Mouse (Mus musculus): ENCODE measurements around the gene Fancg. TPM values are rescaled to one million over a fixed set of nuclear protein-coding genes. Genes with fewer than 3 reads are reported as not detected.

The Fancg gene
- polyA plus RNA-seq, 1 experiment from 2014 or later, result 22.0 TPM

DNA sequence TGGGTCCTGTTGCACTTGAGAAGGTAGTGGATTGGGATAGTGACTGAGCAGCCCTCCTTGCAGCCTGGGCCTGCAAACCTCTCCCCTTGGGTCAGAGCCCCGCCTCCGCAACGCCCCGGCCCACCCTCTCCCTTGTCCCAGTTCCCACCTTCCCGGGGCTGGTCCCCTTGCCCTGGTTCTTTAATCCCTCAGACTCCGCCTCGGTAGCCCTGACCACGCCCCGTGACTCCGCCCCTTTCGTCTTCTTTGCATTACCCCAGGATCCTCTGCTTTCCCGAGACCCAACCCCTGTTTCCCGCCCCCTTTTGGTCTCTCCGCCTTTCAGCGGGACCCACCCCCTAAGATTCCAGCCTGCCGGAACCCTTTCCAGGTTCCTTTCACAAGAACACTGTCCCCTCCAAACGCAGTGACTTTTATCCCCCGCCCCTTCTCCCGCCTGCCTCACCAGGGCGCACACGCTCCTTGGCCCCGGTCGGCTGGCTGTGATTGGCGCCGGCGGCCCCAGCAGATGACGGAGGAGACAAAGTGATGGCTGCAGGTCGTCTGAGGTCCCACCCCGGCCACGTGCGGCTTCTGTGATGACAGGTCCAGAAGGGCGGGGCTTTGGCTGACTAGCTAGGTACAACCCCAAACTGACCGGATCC, 35.5 kb upstream of the Fancg start, which contains the start of gene Fam214b:
Gene Fam214b, minus strand, starts transcription at position 562 of the 644 bp plus-strand sequence.
- peak within 1 kb of the TSS; percentile 49 for H3K4me3 ChIP-seq (ENCODE audit: low read depth, low read length)
- peak within 1 kb of the TSS; percentile 87 for H3K27ac ChIP-seq (ENCODE audit: low read depth, low read length)
- H3K9me3 ChIP-seq (ENCODE audit: control insufficient read depth, low read length), result no peaks in the 10 kb centered on the region
- H3K4me2 ChIP-seq (replicated peaks; ENCODE audit: low read depth, low read length), result peak within 1 kb of the TSS; percentile 45
- 0 out of 2 replicates have a peak, but pooled peaks cover 2% of the 10 kb centered on the region for H3K4me1 ChIP-seq (replicated peaks; ENCODE audit: control insufficient read depth, insufficient read depth, low read length)
- H3K27me3 ChIP-seq (ENCODE audit: control insufficient read depth, insufficient read depth, low read length), result no peaks in the 10 kb centered on the region
- peak; percentile 87 for ATAC-seq (ENCODE audit: low FRiP score)
- under 1% methylated on average over 33 of the region's 33 CpGs for WGBS
- H3K36me3 ChIP-seq (ENCODE audit: control insufficient read depth, insufficient read depth, low read length), result no peaks in the 10 kb centered on the region
- peak; percentile 99 for DNase-seq (ENCODE audit: low spot score)
- H3K9ac ChIP-seq (ENCODE audit: low read depth, low read length), result peak within 1 kb of the TSS; percentile 49

DNA sequence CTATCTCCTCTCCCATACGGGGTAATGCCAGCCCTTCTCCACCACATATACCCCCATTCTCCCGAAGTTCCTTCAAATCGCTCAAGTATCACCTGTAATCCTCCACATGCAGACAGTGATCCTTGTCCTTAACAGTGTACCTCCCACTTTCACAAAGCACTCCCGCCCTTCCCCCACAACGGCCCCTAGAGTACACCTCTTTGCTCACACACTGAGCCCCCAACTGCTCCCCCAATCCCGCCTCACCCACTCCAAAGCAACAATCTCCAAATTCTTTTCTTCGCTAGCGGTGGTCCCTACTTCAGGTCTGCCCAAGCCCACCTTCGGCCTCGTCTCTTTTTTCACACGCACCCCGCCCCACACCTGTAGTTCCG, 35.0 kb upstream of the Fancg start:
- Histone ChIP-seq H3K27me3 (ENCODE audit: control insufficient read depth, insufficient read depth, low read length) (no peaks in the 10 kb centered on the region), H3K4me2 (replicated peaks; ENCODE audit: low read depth, low read length) (peak overlapping the region; percentile 45), H3K36me3 (ENCODE audit: control insufficient read depth, insufficient read depth, low read length) (no peaks in the 10 kb centered on the region), H3K4me3 (ENCODE audit: low read depth, low read length) (peak overlapping the region; percentile 49), H3K4me1 (replicated peaks; ENCODE audit: control insufficient read depth, insufficient read depth, low read length) (0 out of 2 replicates have a peak, but pooled peaks cover 2% of the 10 kb centered on the region), H3K9me3 (ENCODE audit: control insufficient read depth, low read length) (no peaks in the 10 kb centered on the region), H3K9ac (ENCODE audit: low read depth, low read length) (peak overlapping the region; percentile 49), H3K27ac (ENCODE audit: low read depth, low read length) (peak overlapping the region; percentile 87)
- ATAC-seq (ENCODE audit: low FRiP score), result peak; percentile 17; the same call in 1 of the 2 replicates
- 4% methylated on average over 13 of the region's 13 CpGs for WGBS
- no peak for DNase-seq (ENCODE audit: low spot score)

DNA sequence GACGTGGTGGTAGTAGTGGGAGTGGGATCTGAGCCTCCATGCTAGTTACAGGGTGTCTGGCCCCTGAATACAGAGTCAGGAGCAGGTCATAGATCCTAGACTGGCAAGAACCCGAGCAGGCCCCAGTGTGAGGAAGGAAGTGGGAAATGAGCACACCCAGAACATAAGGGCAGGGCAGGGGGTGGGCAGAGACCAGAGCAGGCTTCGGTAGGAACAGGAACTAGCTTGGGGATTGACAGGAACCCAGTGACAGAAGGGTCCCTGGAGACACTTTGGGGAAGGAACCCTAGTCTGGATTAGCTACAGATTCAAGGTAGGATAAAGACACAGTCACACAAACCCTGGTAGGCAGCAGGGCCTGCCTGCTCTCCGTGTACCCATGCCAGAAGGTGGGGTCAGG, 34.4 kb upstream of the Fancg start:
- peak overlapping the region; percentile 87 for H3K27ac ChIP-seq (ENCODE audit: low read depth, low read length)
- WGBS, result 12% methylated on average over 4 of the region's 4 CpGs
- peak overlapping the region; percentile 49 for H3K9ac ChIP-seq (ENCODE audit: low read depth, low read length)
- 0 out of 2 replicates have a peak, but pooled peaks cover 2% of the 10 kb centered on the region for H3K4me1 ChIP-seq (replicated peaks; ENCODE audit: control insufficient read depth, insufficient read depth, low read length)
- peak overlapping the region; percentile 49 for H3K4me3 ChIP-seq (ENCODE audit: low read depth, low read length)
- peak; percentile 41 for DNase-seq (ENCODE audit: low spot score)
- no peaks in the 10 kb centered on the region for H3K36me3 ChIP-seq (ENCODE audit: control insufficient read depth, insufficient read depth, low read length)
- no peak for ATAC-seq (ENCODE audit: low FRiP score)
- H3K4me2 ChIP-seq (replicated peaks; ENCODE audit: low read depth, low read length), result peak overlapping the region; percentile 45
- no peaks in the 10 kb centered on the region for H3K9me3 ChIP-seq (ENCODE audit: control insufficient read depth, low read length)
- no peaks in the 10 kb centered on the region for H3K27me3 ChIP-seq (ENCODE audit: control insufficient read depth, insufficient read depth, low read length)

DNA sequence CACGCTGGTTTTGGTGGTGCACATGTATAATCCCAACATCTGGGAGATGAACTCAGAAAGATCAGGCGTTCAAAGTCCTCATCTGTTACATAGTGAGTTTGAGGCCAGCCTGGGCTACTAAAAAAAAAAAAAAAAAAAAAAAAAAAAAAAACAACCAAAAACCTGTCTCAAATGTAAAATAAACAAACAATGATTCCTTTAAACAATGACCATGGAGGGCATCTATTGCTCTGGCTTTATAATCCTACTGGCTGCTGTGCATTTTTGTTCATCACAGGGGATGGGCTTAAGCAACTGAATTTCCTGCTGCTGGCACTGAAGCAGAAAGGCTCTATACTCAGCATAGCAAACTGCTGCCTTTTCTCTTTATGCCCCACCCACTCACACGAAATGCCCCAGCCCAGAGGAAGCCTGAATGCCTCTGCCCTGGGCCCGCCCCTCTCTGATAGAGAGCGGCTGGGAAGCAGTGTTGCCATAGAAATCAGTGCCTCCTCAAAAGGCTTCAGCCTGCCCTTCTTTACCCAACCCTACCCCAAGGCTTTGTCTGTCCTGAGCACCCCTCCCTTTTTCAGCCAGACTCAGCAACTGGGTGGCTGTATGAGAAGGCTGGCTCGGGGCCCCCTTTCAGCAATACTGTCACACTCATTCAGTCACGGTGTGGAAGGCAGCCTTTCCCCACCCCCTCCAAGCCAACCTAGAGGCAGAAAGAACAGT, 33.5 kb upstream of the Fancg start:
- peaks cover 5% of the 10 kb centered on the region; the same call in 1 of the 2 replicates for H3K4me1 ChIP-seq (replicated peaks; ENCODE audit: control insufficient read depth, insufficient read depth, low read length)
- no peaks in the 10 kb centered on the region for H3K9me3 ChIP-seq (ENCODE audit: control insufficient read depth, low read length)
- H3K9ac ChIP-seq (ENCODE audit: low read depth, low read length), result peak overlapping the region; percentile 49; the same call in 1 of the 2 replicates
- H3K27ac ChIP-seq (ENCODE audit: low read depth, low read length), result peak overlapping the region; percentile 87
- H3K36me3 ChIP-seq (ENCODE audit: control insufficient read depth, insufficient read depth, low read length), result no peaks in the 10 kb centered on the region
- H3K4me2 ChIP-seq (replicated peaks; ENCODE audit: low read depth, low read length), result peak overlapping the region; percentile 45
- DNase-seq (ENCODE audit: low spot score) (peak; percentile 87), ATAC-seq (ENCODE audit: low FRiP score) (peak; percentile 77)
- WGBS, result 13% methylated on average over 7 of the region's 7 CpGs
- H3K27me3 ChIP-seq (ENCODE audit: control insufficient read depth, insufficient read depth, low read length), result no peaks in the 10 kb centered on the region
- H3K4me3 ChIP-seq (ENCODE audit: low read depth, low read length), result peak overlapping the region; percentile 49

DNA sequence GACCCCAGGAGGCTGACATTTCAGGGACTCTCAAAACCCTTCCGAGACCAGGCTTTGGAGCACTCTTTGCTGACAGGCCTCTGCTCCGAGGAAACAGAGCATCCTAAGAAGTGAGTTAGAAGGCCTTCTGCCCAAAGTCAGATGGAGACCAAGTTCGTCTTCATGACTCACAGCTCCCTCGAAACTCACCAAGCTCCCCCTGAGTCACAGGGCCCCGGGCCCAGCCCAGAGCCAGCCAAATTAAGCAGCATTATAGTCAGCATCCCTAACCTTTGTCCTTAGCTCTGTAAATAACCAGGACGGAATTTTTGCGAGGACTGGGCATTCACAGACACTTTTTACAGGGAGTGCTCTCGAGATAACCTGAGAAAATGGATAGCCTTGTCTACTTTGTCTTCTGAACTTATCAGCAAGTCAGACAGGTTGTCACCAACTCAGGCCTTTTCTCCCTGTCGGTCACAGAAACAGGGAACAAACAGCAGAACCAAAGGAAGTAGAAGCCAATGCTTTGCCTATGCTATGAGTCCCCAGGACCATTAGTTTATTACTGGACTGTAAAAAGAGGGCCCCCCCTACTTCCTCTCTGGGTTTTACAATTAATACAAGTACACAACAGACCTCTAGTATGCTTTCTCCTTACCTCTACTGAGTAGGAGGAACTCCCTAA, 30.7 kb upstream of the Fancg start:
- H3K27me3 ChIP-seq (ENCODE audit: control insufficient read depth, insufficient read depth, low read length), result no peaks in the 10 kb centered on the region
- DNase-seq (ENCODE audit: low spot score), result no peak
- peaks cover 5% of the 10 kb centered on the region; the same call in 1 of the 2 replicates for H3K4me1 ChIP-seq (replicated peaks; ENCODE audit: control insufficient read depth, insufficient read depth, low read length)
- no peak overlapping the region for H3K9ac ChIP-seq (ENCODE audit: low read depth, low read length)
- 69% methylated on average over 9 of the region's 9 CpGs for whole genome bisulfite sequencing
- H3K4me2 ChIP-seq (replicated peaks; ENCODE audit: low read depth, low read length), result no peak overlapping the region
- H3K4me3 ChIP-seq (ENCODE audit: low read depth, low read length), result no peak overlapping the region
- 0 out of 2 replicates have a peak overlapping the region, but pooled peaks have one; percentile 37 for H3K27ac ChIP-seq (ENCODE audit: low read depth, low read length)
- ATAC-seq (ENCODE audit: low FRiP score), result no peak
- no peaks in the 10 kb centered on the region for H3K9me3 ChIP-seq (ENCODE audit: control insufficient read depth, low read length)
- H3K36me3 ChIP-seq (ENCODE audit: control insufficient read depth, insufficient read depth, low read length), result peaks cover 7% of the 10 kb centered on the region

DNA sequence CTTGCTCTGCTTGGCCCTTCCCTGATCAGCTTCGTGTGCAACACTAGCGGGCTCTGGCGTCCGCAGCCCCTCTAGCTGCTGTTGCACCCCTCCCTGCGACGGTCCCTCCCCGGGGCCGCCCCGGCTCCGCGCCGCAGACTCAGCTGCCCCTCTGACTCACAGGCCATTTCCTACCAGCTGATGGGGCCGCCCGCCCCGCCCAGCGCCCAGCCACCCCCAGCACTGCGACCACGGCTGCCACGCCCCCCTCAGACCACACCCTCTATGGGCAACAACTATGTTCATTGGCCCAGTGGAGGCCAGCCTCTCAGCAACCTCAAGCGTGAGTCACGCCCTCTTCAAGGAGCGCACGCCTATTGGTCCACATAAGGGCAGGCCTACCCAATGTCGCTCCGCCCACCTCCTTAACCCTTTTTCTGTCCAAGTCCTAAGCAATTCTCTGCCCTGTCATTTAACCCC, 29.8 kb upstream of the Fancg start:
- H3K9ac ChIP-seq (ENCODE audit: low read depth, low read length), result peak overlapping the region; percentile 55
- peaks cover 5% of the 10 kb centered on the region; the same call in 1 of the 2 replicates for H3K4me1 ChIP-seq (replicated peaks; ENCODE audit: control insufficient read depth, insufficient read depth, low read length)
- DNase-seq (ENCODE audit: low spot score) (peak; percentile 94), ATAC-seq (ENCODE audit: low FRiP score) (peak; percentile 92)
- WGBS, result under 1% methylated on average over 25 of the region's 25 CpGs
- peak overlapping the region; percentile 72 for H3K27ac ChIP-seq (ENCODE audit: low read depth, low read length)
- no peaks in the 10 kb centered on the region for H3K9me3 ChIP-seq (ENCODE audit: control insufficient read depth, low read length)
- H3K4me2 ChIP-seq (replicated peaks; ENCODE audit: low read depth, low read length), result peak overlapping the region; percentile 64
- H3K36me3 ChIP-seq (ENCODE audit: control insufficient read depth, insufficient read depth, low read length), result peaks cover 7% of the 10 kb centered on the region
- H3K27me3 ChIP-seq (ENCODE audit: control insufficient read depth, insufficient read depth, low read length), result no peaks in the 10 kb centered on the region
- H3K4me3 ChIP-seq (ENCODE audit: low read depth, low read length), result peak overlapping the region; percentile 57

DNA sequence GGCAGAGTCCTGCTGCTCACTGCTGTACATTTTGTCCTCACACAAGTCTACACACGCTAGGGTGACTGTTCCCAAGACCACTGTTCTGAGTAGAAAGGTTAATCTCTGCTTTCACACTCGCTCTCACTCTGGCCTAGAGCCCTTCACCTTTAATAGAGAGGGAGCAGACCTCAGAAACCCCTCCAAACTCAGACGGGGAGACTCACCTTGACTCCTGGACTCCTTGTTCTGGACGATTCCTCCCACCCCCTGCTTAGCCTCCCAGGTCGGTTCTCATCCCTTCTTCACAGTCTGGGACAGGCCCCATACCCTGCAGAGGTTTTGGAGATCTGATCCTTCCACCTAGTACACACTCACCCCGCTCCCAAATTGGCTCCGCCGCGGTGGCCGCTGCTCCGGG, 29.3 kb upstream of the Fancg start:
- WGBS, result 4% methylated on average over 11 of the region's 11 CpGs
- DNase-seq (ENCODE audit: low spot score) (no peak), ATAC-seq (ENCODE audit: low FRiP score) (no peak; the same call in 1 of the 2 replicates)
- Histone ChIP-seq H3K4me2 (replicated peaks; ENCODE audit: low read depth, low read length) (peak overlapping the region; percentile 64), H3K27ac (ENCODE audit: low read depth, low read length) (peak overlapping the region; percentile 72), H3K36me3 (ENCODE audit: control insufficient read depth, insufficient read depth, low read length) (peaks cover 7% of the 10 kb centered on the region), H3K9me3 (ENCODE audit: control insufficient read depth, low read length) (no peaks in the 10 kb centered on the region), H3K9ac (ENCODE audit: low read depth, low read length) (peak overlapping the region; percentile 55), H3K4me3 (ENCODE audit: low read depth, low read length) (peak overlapping the region; percentile 57), H3K27me3 (ENCODE audit: control insufficient read depth, insufficient read depth, low read length) (no peaks in the 10 kb centered on the region), H3K4me1 (replicated peaks; ENCODE audit: control insufficient read depth, insufficient read depth, low read length) (peaks cover 5% of the 10 kb centered on the region; the same call in 1 of the 2 replicates)

All from hindbrain, embryonic 11.5 days (tissue).